In genomic region chr11:23856054-23856722, GRCm38 (mm10) we compare ENCODE assay signal across 10 mouse cellular contexts. TPM values are rescaled to one million over a fixed set of nuclear protein-coding genes. Genes with fewer than 3 reads are reported as not detected.
DNase-seq lines count a peak whose midpoint lies in the region; ATAC-seq and TF ChIP-seq lines count a peak whose summit lies in the region.
"Had no signal": no experiment of that assay in that cellular context is flagged by ENCODE, and none has a peak within 500 bp of the region (broad histone marks: within the 10 kb centered on the region; RNA-seq: fewer than 3 reads in every experiment).

No protein-coding gene starts in this region.

- ATAC-seq in forebrain, embryonic 16.5 days = peak; percentile 23; the same call in 1 of the 2 replicates
- no peak for ATAC-seq in forebrain, postnatal 0 days
- ATAC-seq in stomach, embryonic 15.5 days (ENCODE audit: insufficient read depth, low FRiP score, low read depth) = peak; percentile 76; the same call in 1 of the 2 replicates

- H3K27ac ChIP-seq in forebrain, embryonic 16.5 days (ENCODE audit: low read length) = no peak overlapping the region
- H3K27ac ChIP-seq in forebrain, postnatal 0 days (ENCODE audit: low read depth, low read length) = no peak overlapping the region
- peak overlapping the region; percentile 29; the same call in 1 of the 2 replicates for H3K27ac ChIP-seq in spleen, adult 2 months (ENCODE audit: insufficient read depth, low read length)
- no peak overlapping the region for H3K27ac ChIP-seq in stomach, embryonic 15.5 days
- H3K27ac ChIP-seq in left cerebral cortex, adult 2 months = no peak overlapping the region
- H3K27ac ChIP-seq: embryonic facial prominence, embryonic 12.5 days; liver, embryonic 13.5 days had no signal

- DNase-seq in forebrain, postnatal 0 days = no peak
- DNase-seq in spleen, adult 2 months (ENCODE audit: low read depth in 1 of 2, low spot score in 2 of 2) = no peak
- no peak for DNase-seq in spleen, postnatal 14 days (ENCODE audit: low spot score in 2 of 2)
- peak; percentile 56 for DNase-seq in thymus, postnatal 4 days
- DNase-seq in ovary, postnatal 36 days (ENCODE audit: low spot score) = no peak
- no peak for DNase-seq in left cerebral cortex, adult 2 months (ENCODE audit: extremely low spot score in 1 of 2, low spot score in 2 of 2)

- no peak for TF ChIP-seq POLR2A in spleen, adult 2 months (IDR thresholded peaks at IDR 0.05; ENCODE audit: low read depth, low read length)

- no peak overlapping the region for H3K4me3 ChIP-seq in forebrain, embryonic 16.5 days (replicated peaks; ENCODE audit: low read length)
- H3K4me3 ChIP-seq in forebrain, postnatal 0 days (ENCODE audit: low read depth, low read length) = no peak overlapping the region
- no peak overlapping the region for H3K4me3 ChIP-seq in spleen, adult 2 months (ENCODE audit: extremely low read depth, insufficient read depth, insufficient read length)
- H3K4me3 ChIP-seq in stomach, embryonic 15.5 days (replicated peaks) = no peak overlapping the region
- no peak overlapping the region for H3K4me3 ChIP-seq in left cerebral cortex, adult 2 months
- H3K4me3 ChIP-seq: embryonic facial prominence, embryonic 12.5 days; liver, embryonic 13.5 days had no signal

- peaks cover 30% of the 10 kb centered on the region for H3K36me3 ChIP-seq in forebrain, embryonic 16.5 days (ENCODE audit: control insufficient read depth, insufficient read depth)
- H3K36me3 ChIP-seq in forebrain, postnatal 0 days (ENCODE audit: insufficient read depth) = peaks cover 38% of the 10 kb centered on the region
- H3K36me3 ChIP-seq in spleen, adult 2 months (ENCODE audit: control insufficient read depth, insufficient read depth, low read length) = peaks cover 15% of the 10 kb centered on the region
- 0 out of 2 replicates have a peak, but pooled peaks cover 2% of the 10 kb centered on the region for H3K36me3 ChIP-seq in stomach, embryonic 15.5 days

- TF ChIP-seq CTCF in forebrain, postnatal 0 days (IDR thresholded peaks at IDR 0.05; ENCODE audit: low read depth) = no peak
- TF ChIP-seq CTCF in spleen, adult 2 months (IDR thresholded peaks at IDR 0.05; ENCODE audit: extremely low read depth, insufficient read depth, insufficient read length, insufficient replicate concordance) = no peak
- no peak for TF ChIP-seq CTCF in left cerebral cortex, adult 2 months (IDR thresholded peaks at IDR 0.05)

- no peak overlapping the region for H3K9ac ChIP-seq in forebrain, embryonic 16.5 days (replicated peaks; ENCODE audit: low read depth, low read length)
- H3K9ac ChIP-seq in forebrain, postnatal 0 days = no peak overlapping the region
- no peak overlapping the region for H3K9ac ChIP-seq in stomach, embryonic 15.5 days
- H3K9ac ChIP-seq: embryonic facial prominence, embryonic 12.5 days; liver, embryonic 13.5 days had no signal

- H3K9me3 ChIP-seq in forebrain, embryonic 16.5 days (ENCODE audit: control insufficient read depth, low read length) = no peaks in the 10 kb centered on the region
- H3K9me3 ChIP-seq in forebrain, postnatal 0 days (ENCODE audit: low read length) = no peaks in the 10 kb centered on the region
- H3K9me3 ChIP-seq in stomach, embryonic 15.5 days = no peaks in the 10 kb centered on the region
- H3K9me3 ChIP-seq: embryonic facial prominence, embryonic 12.5 days; liver, embryonic 13.5 days had no signal

- 92% methylated on average over 7 of the region's 7 CpGs for WGBS in forebrain, embryonic 16.5 days
- WGBS in forebrain, postnatal 0 days = 88% methylated on average over 7 of the region's 7 CpGs
- 57% methylated on average over 7 of the region's 7 CpGs for WGBS in spleen, adult 2 months
- WGBS in stomach, embryonic 15.5 days = 63% methylated on average over 7 of the region's 7 CpGs

- no peaks in the 10 kb centered on the region for H3K27me3 ChIP-seq in forebrain, embryonic 16.5 days (replicated peaks; ENCODE audit: control insufficient read depth, insufficient read depth, low read length)
- H3K27me3 ChIP-seq in forebrain, postnatal 0 days (ENCODE audit: insufficient read depth, low read length) = no peaks in the 10 kb centered on the region
- H3K27me3 ChIP-seq in spleen, adult 2 months (ENCODE audit: control insufficient read depth, insufficient read depth, low read length) = no peaks in the 10 kb centered on the region
- no peaks in the 10 kb centered on the region for H3K27me3 ChIP-seq in stomach, embryonic 15.5 days (replicated peaks)
- H3K27me3 ChIP-seq: embryonic facial prominence, embryonic 12.5 days; liver, embryonic 13.5 days had no signal

- intact Hi-C loops in left cerebral cortex, adult 2 months (cut with DNase I) = no loop called here

- no peak overlapping the region for H3K4me2 ChIP-seq in forebrain, embryonic 16.5 days (ENCODE audit: low read length)
- H3K4me2 ChIP-seq in forebrain, postnatal 0 days (ENCODE audit: low read depth) = no peak overlapping the region
- no peak overlapping the region for H3K4me2 ChIP-seq in stomach, embryonic 15.5 days
- H3K4me2 ChIP-seq: embryonic facial prominence, embryonic 12.5 days; liver, embryonic 13.5 days had no signal

- H3K4me1 ChIP-seq in forebrain, embryonic 16.5 days (replicated peaks; ENCODE audit: control insufficient read depth, insufficient read depth, low read length) = no peaks in the 10 kb centered on the region
- no peaks in the 10 kb centered on the region for H3K4me1 ChIP-seq in forebrain, postnatal 0 days (ENCODE audit: insufficient read depth)
- H3K4me1 ChIP-seq in spleen, adult 2 months (ENCODE audit: control insufficient read depth, insufficient read depth, insufficient read length) = peaks cover 3% of the 10 kb centered on the region; the same call in 1 of the 2 replicates
- H3K4me1 ChIP-seq in stomach, embryonic 15.5 days = no peaks in the 10 kb centered on the region
- H3K4me1 ChIP-seq: embryonic facial prominence, embryonic 12.5 days; liver, embryonic 13.5 days had no signal

RNA-seq across cellular contexts. Expression of gene Papolg, which starts 38.9 kb away (rescaled TPM):
- 29.6 and 31.8 TPM in 2 replicates for polyA plus RNA-seq in forebrain, embryonic 16.5 days (2015; fragmentation: Nextera tagmentation; extraction: Ambion mirVana)
- 27.3 and 28.1 TPM in 2 replicates for total RNA-seq in forebrain, postnatal 0 days (2014; rRNA removed)
- 8.3 and 10.7 TPM in 2 replicates for polyA plus RNA-seq in forebrain, postnatal 0 days (2015; fragmentation: Nextera tagmentation; extraction: Ambion mirVana)
- 3.1 and 3.7 TPM in 2 replicates for polyA plus RNA-seq in spleen, adult 2 months (2012; rRNA removed)
- 11.3 and 12.7 TPM in 2 replicates for polyA plus RNA-seq in stomach, embryonic 15.5 days (2015; fragmentation: Nextera tagmentation; extraction: Ambion mirVana)
- 10 to 100 TPM; 20.5 to 20.8 TPM for total RNA-seq in left cerebral cortex, adult 2 months (2021)
